Mouse (Mus musculus): ENCODE data around the gene 4930402H24Rik. TPM values are rescaled to one million over a fixed set of nuclear protein-coding genes. Genes with fewer than 3 reads are reported as not detected.

The 4930402H24Rik gene
- polyA plus RNA-seq (2015; fragmentation: Nextera tagmentation; extraction: Ambion mirVana) = 51.6 and 56.1 TPM in 2 replicates

GRCm38 (mm10) chr2:130905751-130906583, at the start of gene 4930402H24Rik, which contains the start of gene Atrn:
4930402H24Rik (minus strand) TSS chr2:130906406.
Atrn (plus strand) TSS chr2:130906495.

DNA sequence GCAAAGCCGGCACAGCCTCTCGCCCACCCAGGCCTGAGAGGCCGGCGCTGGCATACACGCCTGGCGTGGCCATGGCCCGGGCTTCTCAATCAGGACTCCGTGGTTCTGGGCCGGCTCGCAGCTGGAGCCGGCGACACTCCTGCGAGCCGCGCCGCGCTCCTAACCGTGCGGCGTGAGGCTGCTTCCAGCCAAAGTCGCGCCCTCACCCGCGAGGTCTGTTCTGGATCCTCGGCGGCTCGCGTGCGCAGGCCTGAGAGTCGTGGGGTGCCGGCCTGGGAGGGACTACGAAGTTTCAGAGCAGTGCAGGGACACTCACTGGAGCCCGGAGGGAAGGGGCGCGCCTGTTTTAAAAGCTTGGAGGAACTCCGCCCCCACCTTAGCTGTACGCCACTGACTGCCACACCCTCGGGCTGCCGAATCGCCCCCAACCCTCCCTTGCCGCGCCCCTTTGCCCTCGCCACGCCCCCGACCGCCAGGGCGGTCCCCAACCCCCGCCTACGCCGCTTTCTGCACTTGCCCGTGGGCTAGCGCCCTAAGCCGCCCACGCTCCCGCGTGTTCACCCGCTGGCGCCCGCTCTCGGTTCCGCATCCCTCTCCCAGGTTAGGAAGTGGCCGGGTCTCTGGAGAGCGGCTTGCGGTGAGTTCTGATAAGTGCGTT, 208.9 kb downstream of the 4930402H24Rik start, which contains the start of gene Slc4a11:
Gene Slc4a11 (minus strand): TSS at position 367 of the 658 bp plus-strand sequence.

DNA sequence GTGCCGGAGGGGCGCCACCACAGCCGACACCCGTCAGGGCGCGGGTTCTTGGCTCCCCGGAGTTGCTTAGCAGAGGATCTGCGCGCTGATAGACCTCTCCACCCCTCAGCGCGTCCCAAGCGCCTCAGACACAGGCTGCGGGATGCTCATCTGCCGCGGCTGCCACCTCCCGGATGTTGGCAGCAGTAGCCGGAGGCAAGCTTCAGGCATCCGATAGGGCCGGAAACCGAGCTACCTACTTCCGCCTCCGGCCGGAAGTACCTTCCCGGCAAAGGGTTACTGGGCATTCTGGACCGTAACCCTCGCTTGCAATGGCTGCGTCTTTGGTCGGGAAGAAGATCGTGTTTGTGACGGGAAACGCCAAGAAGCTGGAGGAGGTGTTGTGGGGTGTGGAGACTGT, 238.6 kb downstream of the 4930402H24Rik start, which contains the start of gene Itpa:
Gene Itpa (plus strand): TSS at position 52 of the 400 bp plus-strand sequence.

GRCm38 (mm10) chr2:130664102-130664701, 242.0 kb downstream of the 4930402H24Rik start, which contains the start of gene Ddrgk1:
Ddrgk1 (minus strand) TSS chr2:130664659.

Other genes with a start within 250 kb of the 4930402H24Rik start
- gene Ddrgk1, start 241.7 kb downstream of the 4930402H24Rik start, polyA plus RNA-seq (2015; fragmentation: Nextera tagmentation; extraction: Ambion mirVana) = 83.6 and 96.8 TPM in 2 replicates
- gene Itpa, start 238.8 kb downstream of the 4930402H24Rik start, polyA plus RNA-seq (2015; fragmentation: Nextera tagmentation; extraction: Ambion mirVana) = 111 TPM in 2 replicates
- gene Slc4a11, start 208.9 kb downstream of the 4930402H24Rik start, polyA plus RNA-seq (2015; fragmentation: Nextera tagmentation; extraction: Ambion mirVana) = 0.55 and 0.61 TPM in 2 replicates
- gene Atrn, start 89 bp upstream of the 4930402H24Rik start, polyA plus RNA-seq (2015; fragmentation: Nextera tagmentation; extraction: Ambion mirVana) = 13.2 and 14.3 TPM in 2 replicates
- 71.0 and 82.5 TPM in 2 replicates for gene Gfra4, start 136.7 kb upstream of the 4930402H24Rik start, polyA plus RNA-seq (2015; fragmentation: Nextera tagmentation; extraction: Ambion mirVana)
- gene Adam33, start 157.4 kb upstream of the 4930402H24Rik start, polyA plus RNA-seq (2015; fragmentation: Nextera tagmentation; extraction: Ambion mirVana) = 2.9 and 4.2 TPM in 2 replicates
- gene Siglec1, start 180.4 kb upstream of the 4930402H24Rik start, polyA plus RNA-seq (2015; fragmentation: Nextera tagmentation; extraction: Ambion mirVana) = 0.37 and 0.43 TPM in 2 replicates
- gene Hspa12b, start 220.9 kb upstream of the 4930402H24Rik start, polyA plus RNA-seq (2015; fragmentation: Nextera tagmentation; extraction: Ambion mirVana) = 4.4 and 5.4 TPM in 2 replicates
- gene Gm11037, start 227.1 kb upstream of the 4930402H24Rik start, polyA plus RNA-seq (2015; fragmentation: Nextera tagmentation; extraction: Ambion mirVana) = not detected in 2 replicates

Measured in neural tube, postnatal 0 days (tissue).